Mouse (Mus musculus) left cerebral cortex, adult 8-10 months (tissue): ENCODE measurements around the gene Dnmt1. TPM values are rescaled to one million over a fixed set of nuclear protein-coding genes. Genes with fewer than 3 reads are reported as not detected.

ENCODE experiments used
- microRNA-seq, 2 experiments: library from miRNA; unstranded; fragments of <30 nt; microRNA quantifications; one replicate each; pipeline ENCODE4 v1.2.0; 2022
- total RNA-seq, 4 experiments: library from RNA; stranded (reverse); gene quantifications; 2 replicates each; pipeline ENCODE4 v1.2.4; 2022

Dnmt1 gene
- total RNA-seq, 4 experiments from 2014 or later: 39.7 to 41.3 (median 40.5) TPM

Small RNA genes lying within 50 kb of the gene (microRNA-seq; reads per million reads assigned to microRNA genes)
- 1.1 to 1.3 reads per million in 2 experiments for gene Mir7081

Other genes starting within 250 kb of the Dnmt1 start
- 100 to 1,000 TPM; 122 to 129 (median 125) TPM for gene Olfm2, start 213.5 kb downstream of the Dnmt1 start, total RNA-seq
- 1 to 10 TPM; 1.0 to 2.0 (median 1.3) TPM for gene Col5a3, start 144.8 kb downstream of the Dnmt1 start, total RNA-seq
- not detected for gene Rdh8, start 141.4 kb downstream of the Dnmt1 start, total RNA-seq
- 10 to 100 TPM; 71.9 to 91.7 (median 82.6) TPM for gene A230050P20Rik, start 91.2 kb downstream of the Dnmt1 start, total RNA-seq
- 10 to 100 TPM in 1 of 4 experiments, 1 to 10 TPM in 3; 8.4 to 10.1 (median 9.2) TPM for gene Angptl6, start 80.2 kb downstream of the Dnmt1 start, total RNA-seq
- gene Ppan, start 71.7 kb downstream of the Dnmt1 start, total RNA-seq: 10 to 100 TPM; 21.5 to 27.2 (median 23.6) TPM
- 100 to 1,000 TPM; 130 to 139 (median 136) TPM for gene Eif3g, start 61.3 kb downstream of the Dnmt1 start, total RNA-seq
- gene S1pr2, start 16.9 kb upstream of the Dnmt1 start, total RNA-seq: 1 to 10 TPM; 2.0 to 3.4 (median 2.7) TPM
- 10 to 100 TPM; 55.3 to 68.0 (median 56.9) TPM for gene Mrpl4, start 42.9 kb upstream of the Dnmt1 start, total RNA-seq
- gene Icam1, start 56.1 kb upstream of the Dnmt1 start, total RNA-seq: 1 to 10 TPM; 2.2 to 4.8 (median 4.1) TPM
- 1 to 10 TPM; 1.5 to 2.3 (median 1.8) TPM for gene Icam4, start 69.5 kb upstream of the Dnmt1 start, total RNA-seq
- 100 to 1,000 TPM; 194 to 206 (median 202) TPM for gene Icam5, start 72.2 kb upstream of the Dnmt1 start, total RNA-seq
- gene Zglp1, start 107.2 kb upstream of the Dnmt1 start, total RNA-seq: 1 to 10 TPM in 2 of 4 experiments, not detected in 2; 1.1 to 1.7 TPM
- gene Gm49373, start 113.2 kb upstream of the Dnmt1 start, total RNA-seq: 1 to 10 TPM in 2 of 4 experiments, under 1 TPM in 1, not detected in 1; 0.55 to 2.3 (median 1.8) TPM
- 10 to 100 TPM; 55.8 to 63.7 (median 58.3) TPM for gene Fdx1l, start 113.7 kb upstream of the Dnmt1 start, total RNA-seq
- 1 to 10 TPM; 1.3 to 2.2 (median 1.6) TPM for gene Gm38431, start 132.1 kb upstream of the Dnmt1 start, total RNA-seq
- 10 to 100 TPM; 24.4 to 30.0 (median 26.6) TPM for gene Raver1, start 132.1 kb upstream of the Dnmt1 start, total RNA-seq
- gene Tyk2, start 171.4 kb upstream of the Dnmt1 start, total RNA-seq: 10 to 100 TPM; 11.1 to 14.5 (median 13.3) TPM
- 100 to 1,000 TPM; 116 to 150 (median 135) TPM for gene Cdc37, start 190.1 kb upstream of the Dnmt1 start, total RNA-seq
- gene Pde4a, start 205.8 kb upstream of the Dnmt1 start, total RNA-seq: 10 to 100 TPM; 91.9 to 94.8 (median 93.7) TPM